Mouse (Mus musculus) v-Abl transformed pro-B cells (cell line): ENCODE measurements around the gene Pde6b.

ENCODE experiments used
- in situ Hi-C, 2 experiments: fragments of 400-800 bp; cut with MboI; formaldehyde crosslinking; loops; one replicate each; pipeline ENCODE4 v1.15.1; 2025; ENCODE audit not compliant: unreplicated experiment in 2 of 2

Pde6b gene

DNA sequence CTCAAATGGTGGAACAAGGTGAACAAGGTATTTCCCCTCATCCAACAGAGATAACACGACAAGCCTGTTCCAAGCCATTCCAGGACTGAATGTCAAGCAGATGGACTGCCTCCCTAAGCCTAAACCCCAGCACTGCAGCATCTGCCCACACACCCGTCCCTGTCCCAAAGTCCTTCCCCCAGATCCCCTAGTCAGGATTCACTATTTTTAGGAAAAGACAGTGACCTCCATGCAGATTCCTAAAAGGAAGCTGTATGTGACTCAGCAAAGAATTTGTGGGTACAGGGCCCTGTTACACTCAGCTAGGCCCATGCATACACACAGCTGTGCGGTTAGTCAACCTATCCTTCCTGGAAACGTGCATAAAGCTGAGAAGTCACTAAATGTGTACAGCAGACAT, 1.7 kb upstream of the Pde6b start:
- in situ Hi-C loops: no loop called here

DNA sequence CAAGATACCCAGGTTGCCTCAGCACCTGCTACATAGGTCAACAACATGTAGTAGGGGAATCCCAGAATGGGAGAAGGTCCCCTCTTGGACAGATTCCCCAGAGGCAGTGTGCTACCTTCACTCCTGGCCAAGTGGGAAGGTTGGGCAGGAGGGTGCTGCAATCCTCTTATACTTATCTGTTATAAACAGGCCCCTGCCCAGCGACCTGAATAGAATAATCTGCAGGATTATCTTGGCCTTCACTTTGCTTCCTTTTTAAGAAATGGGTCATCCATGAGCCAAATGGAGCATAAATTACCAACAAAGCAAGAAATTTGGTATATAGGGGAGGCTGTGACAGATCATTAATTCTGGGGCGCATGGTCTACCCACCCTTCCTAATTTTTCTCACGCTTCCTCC, 1.6 kb downstream of the Pde6b start:
- in situ Hi-C loops: no loop called here

GRCm38 (mm10) chr5:108403453-108403852, 15.3 kb downstream of the Pde6b start:
- in situ Hi-C loops: no loop called here

- in situ Hi-C loops: no loop called here
Observed at GRCm38 (mm10) chr5:108405460-108405859, 17.3 kb downstream of the Pde6b start.

- in situ Hi-C loops: no loop called here
Observed at GRCm38 (mm10) chr5:108406977-108407376, 18.8 kb downstream of the Pde6b start.

- in situ Hi-C loops: no loop called here
Observed at GRCm38 (mm10) chr5:108414711-108415110, 26.5 kb downstream of the Pde6b start.

GRCm38 (mm10) chr5:108422741-108423140, 34.5 kb downstream of the Pde6b start:
- in situ Hi-C loops: no loop called here

DNA sequence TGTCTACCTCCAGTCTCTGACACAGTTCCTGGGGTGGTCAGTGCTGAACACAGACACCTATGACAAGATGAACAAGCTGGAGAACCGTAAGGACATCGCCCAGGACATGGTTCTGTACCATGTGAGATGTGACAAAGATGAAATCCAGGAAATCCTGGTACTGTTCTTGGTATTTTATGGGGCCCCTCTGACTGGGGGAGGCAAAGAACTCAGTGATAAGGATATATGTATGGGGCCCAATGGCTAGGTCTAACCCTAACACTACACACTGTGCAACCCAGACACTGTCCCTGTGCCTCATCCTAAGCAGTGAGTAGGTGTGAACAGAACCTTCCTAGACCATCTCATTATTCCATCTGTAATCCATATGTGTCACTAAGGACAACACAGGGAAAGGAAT, 35.2 kb downstream of the Pde6b start:
- in situ Hi-C loops: no loop called here

DNA sequence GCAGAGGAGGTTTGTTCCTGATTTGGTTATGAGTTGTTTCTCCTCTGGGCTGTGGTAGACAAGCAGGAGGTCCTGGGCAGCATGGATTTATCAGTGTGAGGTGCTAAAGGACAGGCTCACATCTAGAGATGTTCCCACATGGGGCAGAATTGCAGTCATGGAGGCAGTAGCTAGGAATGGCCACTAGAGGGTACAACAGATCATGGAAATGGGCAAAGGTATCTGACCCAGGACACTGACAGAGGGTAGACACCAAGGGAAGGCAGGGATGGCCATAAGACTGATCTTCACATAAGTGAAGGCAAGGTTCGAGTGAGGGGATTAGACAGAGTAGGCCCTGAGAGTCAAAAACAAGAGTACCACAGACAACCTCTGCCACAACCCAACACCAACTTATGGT, 39.0 kb downstream of the Pde6b start:
- in situ Hi-C loops: loop anchor here (5.0 to 25.0 kb wide), 3 partner anchors 225 to 1135 kb away; partner anchors contain the start of gene Crlf2 (in 1 of the 2)

GRCm38 (mm10) chr5:108431196-108431595, 43.0 kb downstream of the Pde6b start:
- in situ Hi-C loops: loop anchor here (10.0 to 25.0 kb wide), 3 partner anchors 394 to 1131 kb away; partner anchors contain the start of genes Btbd8 (in 1 of the 2), Crlf2 (in 1 of the 2) and Lpcat2b (in 1 of the 2)

DNA sequence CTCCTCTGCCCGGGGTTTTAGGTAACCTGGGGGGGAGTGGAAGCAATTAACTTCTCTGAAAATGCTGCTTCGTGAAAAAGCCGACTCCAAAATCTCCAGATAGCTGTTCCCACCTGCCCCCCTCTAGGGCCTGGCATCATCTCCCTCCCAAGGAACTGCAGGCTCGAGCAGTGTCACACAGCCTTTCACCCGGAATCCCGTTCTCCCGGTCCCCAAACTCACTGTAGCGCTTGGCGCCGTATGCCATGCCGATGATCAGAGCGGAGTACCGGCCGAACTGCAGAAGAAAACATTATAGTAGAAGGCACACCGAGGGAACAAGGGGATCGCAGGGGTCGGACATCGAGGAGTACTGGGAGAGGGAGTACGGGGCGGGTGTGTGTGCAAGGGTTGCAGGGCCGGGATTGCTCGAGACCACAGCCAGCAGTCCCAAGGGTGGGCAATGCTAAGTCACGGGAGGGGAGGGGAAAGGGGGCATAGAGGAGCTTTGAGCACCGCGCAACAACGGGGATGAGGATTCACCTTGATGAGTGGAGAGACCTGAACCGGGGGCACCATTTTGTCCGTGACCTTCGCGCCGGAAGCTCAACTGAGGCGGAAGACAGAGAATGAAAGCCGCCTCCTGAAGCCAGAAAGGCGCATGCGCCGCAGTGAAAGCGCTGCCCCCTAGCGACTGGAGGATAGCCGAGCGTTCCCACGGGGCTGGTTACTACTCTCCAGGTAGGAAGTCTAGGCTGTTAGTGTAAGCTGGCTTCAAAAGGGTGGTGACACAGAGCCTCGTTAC, 45.8 kb downstream of the Pde6b start, which contains the start of gene Atp5k:
Gene Atp5k (minus strand): TSS at position 645 of the 784 bp plus-strand sequence.
- in situ Hi-C loops: loop anchor here (10.0 to 25.0 kb wide), 3 partner anchors 397 to 1128 kb away; partner anchors contain the start of genes Btbd8 (in 1 of the 2), Crlf2 (in 1 of the 2) and Lpcat2b (in 1 of the 2)

GRCm38 (mm10) chr5:108436101-108436500, 47.9 kb downstream of the Pde6b start:
- in situ Hi-C loops: loop anchor here (10.0 to 25.0 kb wide), 3 partner anchors 399 to 1126 kb away; partner anchors contain the start of genes Btbd8 (in 1 of the 2), Crlf2 (in 1 of the 2) and Lpcat2b (in 1 of the 2)

- in situ Hi-C loops: loop anchor here in 1 of 2 experiments (25.0 kb wide), 2 partner anchors 410 to 1115 kb away; partner anchors contain the start of gene Crlf2
Observed at GRCm38 (mm10) chr5:108446973-108447372, 58.8 kb downstream of the Pde6b start.

- in situ Hi-C loops: loop anchor here in 1 of 2 experiments (25.0 kb wide), 2 partner anchors 411 to 1114 kb away; partner anchors contain the start of gene Crlf2
Observed at GRCm38 (mm10) chr5:108447857-108448256, 59.7 kb downstream of the Pde6b start.

- in situ Hi-C loops: loop anchor here in 1 of 2 experiments (25.0 kb wide), 2 partner anchors 412 to 1113 kb away; partner anchors contain the start of gene Crlf2
Observed at GRCm38 (mm10) chr5:108448785-108449668, 60.8 kb downstream of the Pde6b start, which contains the start of gene Mfsd7a. Gene Mfsd7a, minus strand, starts transcription at chr5:108448891.

GRCm38 (mm10) chr5:108450837-108451540, 62.8 kb downstream of the Pde6b start:
- in situ Hi-C loops: loop anchor here in 1 of 2 experiments (25.0 kb wide), 3 partner anchors 414 to 1111 kb away; partner anchors contain the start of genes Crlf2 and Rpl5

- in situ Hi-C loops: loop anchor here in 1 of 2 experiments (25.0 kb wide), 3 partner anchors 414 to 1111 kb away; partner anchors contain the start of genes Crlf2 and Rpl5
Observed at GRCm38 (mm10) chr5:108451611-108452010, 63.4 kb downstream of the Pde6b start.

- in situ Hi-C loops: loop anchor here in 1 of 2 experiments (25.0 kb wide), 3 partner anchors 415 to 1110 kb away; partner anchors contain the start of genes Crlf2 and Rpl5
Observed at GRCm38 (mm10) chr5:108452422-108452821, 64.2 kb downstream of the Pde6b start.

DNA sequence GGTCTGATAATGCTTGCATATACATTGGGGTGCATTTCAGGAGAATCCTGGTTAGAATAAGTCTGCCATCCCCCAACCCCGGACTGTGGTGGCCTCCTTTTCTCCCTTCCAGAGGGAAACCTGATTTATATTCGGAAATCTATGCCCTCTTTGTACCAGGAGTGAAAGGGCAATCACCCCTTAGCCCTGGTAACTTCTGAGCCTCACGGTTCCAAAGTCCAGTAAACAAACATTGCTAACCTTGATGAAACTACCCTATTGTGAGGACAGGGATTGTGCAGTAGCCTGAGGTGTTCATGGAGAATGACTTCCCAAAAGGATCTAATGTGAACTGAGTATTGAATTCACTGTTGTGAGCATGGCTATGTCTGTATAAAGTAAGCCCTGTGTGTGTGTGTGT, 65.9 kb downstream of the Pde6b start:
- in situ Hi-C loops: loop anchor here in 1 of 2 experiments (25.0 kb wide), 3 partner anchors 417 to 1108 kb away; partner anchors contain the start of genes Crlf2 and Rpl5
